Mouse (Mus musculus) heart, embryonic 16.5 days (tissue): ENCODE measurements around the gene Rbks. TPM values are rescaled to one million over a fixed set of nuclear protein-coding genes. Genes with fewer than 3 reads are reported as not detected.

Experiments used
- ATAC-seq: fragments of 200-750 bp; cut with Nextera tagmentation; replicated peaks from 2 replicates; pipeline ENCODE4 v1.8.0; 2017; ENCODE audit warnings: moderate number of reproducible peaks; ENCODE audit not compliant: insufficient read depth, low FRiP score; ENCODE audit errors: extremely low read depth
- H3K27ac ChIP-seq: fragments of 300-500 bp; sonication (generic); 2 replicates; pipeline ENCODE4 v1.5.1; 2014; ENCODE audit warnings: mild to moderate bottlenecking, low read length, control low read depth, moderate library complexity
- H3K27me3 ChIP-seq: fragments of 300-500 bp; sonication (generic); 2 replicates; pipeline ENCODE4 v1.6.1; 2014; ENCODE audit warnings: low read length, mixed read lengths; ENCODE audit not compliant: control insufficient read depth, insufficient read depth
- H3K36me3 ChIP-seq: fragments of 300-500 bp; sonication (generic); 2 replicates; pipeline ENCODE4 v1.6.1; 2014; ENCODE audit not compliant: control insufficient read depth, insufficient read depth
- H3K4me1 ChIP-seq: fragments of 300-500 bp; sonication (generic); 2 replicates; pipeline ENCODE4 v1.6.1; 2014; ENCODE audit warnings: low read length, mixed read lengths; ENCODE audit not compliant: control insufficient read depth, insufficient read depth
- H3K4me2 ChIP-seq: fragments of 300-500 bp; sonication (generic); 2 replicates; pipeline ENCODE4 v1.6.1; 2014; ENCODE audit warnings: low read depth, mild to moderate bottlenecking, control low read depth, low read length
- H3K4me3 ChIP-seq: fragments of 300-500 bp; sonication (generic); 2 replicates; pipeline ENCODE4 v1.5.1; 2014; ENCODE audit warnings: mild to moderate bottlenecking, control low read depth, low read length
- H3K9ac ChIP-seq: fragments of 300-500 bp; sonication (generic); 2 replicates; pipeline ENCODE4 v1.6.1; 2014; ENCODE audit warnings: low read length, control low read depth
- H3K9me3 ChIP-seq: fragments of 300-500 bp; sonication (generic); replicated peaks from 2 replicates; pipeline ENCODE4 v1.6.1; 2016; ENCODE audit warnings: low read length; ENCODE audit not compliant: control insufficient read depth
- WGBS: fragments of 180-500 bp; shearing (Covaris S2); extraction: QIAGEN DNeasy Blood & Tissue Kit; methylation state at CpG from one replicate; pipeline ENCODE4 v1.1.7; 2014; 5-methylcytosine and 5-hydroxymethylcytosine counted together
- polyA plus RNA-seq: library from polyadenylated mRNA; unstranded; fragments of >200 nt; fragmentation: Nextera tagmentation; extraction: Ambion mirVana; gene quantifications from 2 replicates; pipeline ENCODE4 v1.2.1, GENCODE M21; 2015

The Rbks gene
- polyA plus RNA-seq, 1 experiment from 2014 or later = 5.2 TPM

- no peaks in the 10 kb centered on the region for H3K36me3 ChIP-seq
- no peak for ATAC-seq
- H3K4me1 ChIP-seq = no peaks in the 10 kb centered on the region; the same call in none of the 2 replicates
- H3K27ac ChIP-seq = no peak overlapping the region
- H3K9ac ChIP-seq = no peak overlapping the region
- H3K4me2 ChIP-seq = no peak overlapping the region
- H3K9me3 ChIP-seq = no peaks in the 10 kb centered on the region
- no peak overlapping the region for H3K4me3 ChIP-seq
- no peaks in the 10 kb centered on the region for H3K27me3 ChIP-seq
Measured at GRCm38 (mm10) chr5:31693191-31693590, 4.2 kb downstream of the Rbks start.

- no peak for ATAC-seq
- H3K4me3 ChIP-seq = no peak overlapping the region
- H3K36me3 ChIP-seq = no peaks in the 10 kb centered on the region
- no peak overlapping the region for H3K4me2 ChIP-seq
- H3K9me3 ChIP-seq = no peaks in the 10 kb centered on the region
- no peak overlapping the region for H3K27ac ChIP-seq
- 80% methylated on average over 3 of the region's 3 CpGs for WGBS
- no peaks in the 10 kb centered on the region; the same call in 1 of the 2 replicates for H3K4me1 ChIP-seq
- H3K27me3 ChIP-seq = no peaks in the 10 kb centered on the region
- no peak overlapping the region for H3K9ac ChIP-seq
Measured at GRCm38 (mm10) chr5:31687972-31688371, 9.5 kb downstream of the Rbks start.

GRCm38 (mm10) chr5:31686040-31686439, 11.4 kb downstream of the Rbks start:
- no peak overlapping the region for H3K4me2 ChIP-seq
- no peaks in the 10 kb centered on the region for H3K4me1 ChIP-seq
- no peak overlapping the region for H3K4me3 ChIP-seq
- 40% methylated on average over 2 of the region's 2 CpGs for WGBS
- no peaks in the 10 kb centered on the region for H3K27me3 ChIP-seq
- no peak overlapping the region for H3K9ac ChIP-seq
- H3K36me3 ChIP-seq = no peaks in the 10 kb centered on the region
- ATAC-seq = no peak
- H3K9me3 ChIP-seq = no peaks in the 10 kb centered on the region
- H3K27ac ChIP-seq = no peak overlapping the region

GRCm38 (mm10) chr5:31682305-31682704, 15.1 kb downstream of the Rbks start:
- no peaks in the 10 kb centered on the region for H3K36me3 ChIP-seq
- H3K27me3 ChIP-seq = no peaks in the 10 kb centered on the region
- no peak for ATAC-seq
- H3K4me1 ChIP-seq = no peaks in the 10 kb centered on the region
- 69% methylated on average over 1 of the region's 1 CpGs for WGBS
- H3K9ac ChIP-seq = no peak overlapping the region
- no peak overlapping the region for H3K4me3 ChIP-seq
- 0 out of 2 replicates have a peak, but pooled peaks cover 4% of the 10 kb centered on the region for H3K9me3 ChIP-seq
- no peak overlapping the region for H3K27ac ChIP-seq
- H3K4me2 ChIP-seq = no peak overlapping the region

- 78% methylated on average over 4 of the region's 4 CpGs for WGBS
- H3K4me1 ChIP-seq = no peaks in the 10 kb centered on the region
- no peak overlapping the region for H3K27ac ChIP-seq
- no peak overlapping the region for H3K9ac ChIP-seq
- ATAC-seq = no peak
- no peaks in the 10 kb centered on the region for H3K27me3 ChIP-seq
- H3K36me3 ChIP-seq = no peaks in the 10 kb centered on the region
- H3K4me2 ChIP-seq = no peak overlapping the region
- H3K4me3 ChIP-seq = no peak overlapping the region
- H3K9me3 ChIP-seq = 0 out of 2 replicates have a peak, but pooled peaks cover 4% of the 10 kb centered on the region
Measured at GRCm38 (mm10) chr5:31680183-31680582, 17.2 kb downstream of the Rbks start.

GRCm38 (mm10) chr5:31678000-31678399, 19.4 kb downstream of the Rbks start:
- H3K9ac ChIP-seq = no peak overlapping the region
- 70% methylated on average over 1 of the region's 1 CpGs for WGBS
- peaks cover 7% of the 10 kb centered on the region; the same call in 1 of the 2 replicates for H3K4me1 ChIP-seq
- 0 out of 2 replicates have a peak, but pooled peaks cover 4% of the 10 kb centered on the region for H3K9me3 ChIP-seq
- no peak overlapping the region for H3K27ac ChIP-seq
- H3K4me3 ChIP-seq = no peak overlapping the region
- H3K4me2 ChIP-seq = no peak overlapping the region
- ATAC-seq = no peak
- H3K36me3 ChIP-seq = no peaks in the 10 kb centered on the region
- H3K27me3 ChIP-seq = no peaks in the 10 kb centered on the region

GRCm38 (mm10) chr5:31673431-31673830, 24.0 kb downstream of the Rbks start:
- no peak overlapping the region for H3K4me3 ChIP-seq
- 54% methylated on average over 2 of the region's 2 CpGs for WGBS

GRCm38 (mm10) chr5:31671137-31671536, 26.3 kb downstream of the Rbks start:
- Histone ChIP-seq H3K4me1 (peaks cover 9% of the 10 kb centered on the region; the same call in 1 of the 2 replicates), H3K4me3 (no peak overlapping the region), H3K27me3 (no peaks in the 10 kb centered on the region), H3K36me3 (no peaks in the 10 kb centered on the region), H3K9me3 (no peaks in the 10 kb centered on the region), H3K9ac (no peak overlapping the region), H3K4me2 (no peak overlapping the region), H3K27ac (no peak overlapping the region)
- no peak for ATAC-seq
- 77% methylated on average over 2 of the region's 2 CpGs for WGBS

More at GRCm38 (mm10) chr5:31673431-31673830, 24.0 kb downstream of the Rbks start:
- H3K27ac ChIP-seq = no peak overlapping the region
- H3K4me2 ChIP-seq = no peak overlapping the region
- no peak overlapping the region for H3K9ac ChIP-seq
- H3K9me3 ChIP-seq = no peaks in the 10 kb centered on the region
- H3K4me1 ChIP-seq = peaks cover 7% of the 10 kb centered on the region; the same call in 1 of the 2 replicates
- no peak for ATAC-seq
- H3K27me3 ChIP-seq = no peaks in the 10 kb centered on the region
- H3K36me3 ChIP-seq = no peaks in the 10 kb centered on the region

- ATAC-seq = no peak
- Histone ChIP-seq H3K9me3 (no peaks in the 10 kb centered on the region), H3K27ac (no peak overlapping the region), H3K4me2 (peak overlapping the region; percentile 9), H3K4me3 (no peak overlapping the region), H3K36me3 (no peaks in the 10 kb centered on the region), H3K27me3 (no peaks in the 10 kb centered on the region), H3K4me1 (peaks cover 9% of the 10 kb centered on the region; the same call in 1 of the 2 replicates), H3K9ac (peak overlapping the region; percentile 10; the same call in 1 of the 2 replicates)
- WGBS = 48% methylated on average over 5 of the region's 5 CpGs
Measured at GRCm38 (mm10) chr5:31669984-31670383, 27.4 kb downstream of the Rbks start.
